Mouse (Mus musculus): ENCODE results near the gene Gsc2. TPM values are rescaled to one million over a fixed set of nuclear protein-coding genes. Genes with fewer than 3 reads are reported as not detected.

Gene Gsc2
- polyA plus RNA-seq, 1 experiment from 2014 or later, result not detected

DNA sequence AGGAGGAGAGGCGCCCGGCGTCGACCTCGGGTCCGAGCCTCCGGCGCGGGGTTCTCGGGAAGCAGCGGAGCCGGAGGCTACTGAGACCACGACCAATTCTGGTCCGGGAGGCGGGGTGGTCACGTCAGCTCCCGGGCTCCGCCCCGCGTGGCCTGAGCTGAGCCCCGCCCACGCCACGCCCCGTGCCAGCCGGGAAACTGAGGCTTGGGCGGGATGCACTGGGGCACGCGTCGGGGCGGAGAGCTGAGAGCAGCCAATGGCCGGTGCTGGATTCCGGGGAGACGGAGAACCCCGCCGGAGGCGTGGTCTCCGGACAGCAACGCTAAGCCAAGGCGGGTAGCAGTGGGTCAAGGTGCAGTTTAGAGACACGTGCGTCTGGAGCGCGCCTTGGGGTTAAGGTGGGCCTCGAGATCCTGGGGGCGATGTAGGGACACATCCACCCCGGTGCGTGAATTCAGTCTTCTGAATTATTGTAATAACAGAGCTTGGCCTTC lies 13.3 kb upstream of the Gsc2 start, which contains the start of gene Slc25a1:
TSS of gene Slc25a1 (minus strand) at position 133 of the 494 bp plus-strand sequence.
- peak within 1 kb of the TSS; percentile 76 for H3K9ac ChIP-seq (ENCODE audit: low read depth, low read length)

DNA sequence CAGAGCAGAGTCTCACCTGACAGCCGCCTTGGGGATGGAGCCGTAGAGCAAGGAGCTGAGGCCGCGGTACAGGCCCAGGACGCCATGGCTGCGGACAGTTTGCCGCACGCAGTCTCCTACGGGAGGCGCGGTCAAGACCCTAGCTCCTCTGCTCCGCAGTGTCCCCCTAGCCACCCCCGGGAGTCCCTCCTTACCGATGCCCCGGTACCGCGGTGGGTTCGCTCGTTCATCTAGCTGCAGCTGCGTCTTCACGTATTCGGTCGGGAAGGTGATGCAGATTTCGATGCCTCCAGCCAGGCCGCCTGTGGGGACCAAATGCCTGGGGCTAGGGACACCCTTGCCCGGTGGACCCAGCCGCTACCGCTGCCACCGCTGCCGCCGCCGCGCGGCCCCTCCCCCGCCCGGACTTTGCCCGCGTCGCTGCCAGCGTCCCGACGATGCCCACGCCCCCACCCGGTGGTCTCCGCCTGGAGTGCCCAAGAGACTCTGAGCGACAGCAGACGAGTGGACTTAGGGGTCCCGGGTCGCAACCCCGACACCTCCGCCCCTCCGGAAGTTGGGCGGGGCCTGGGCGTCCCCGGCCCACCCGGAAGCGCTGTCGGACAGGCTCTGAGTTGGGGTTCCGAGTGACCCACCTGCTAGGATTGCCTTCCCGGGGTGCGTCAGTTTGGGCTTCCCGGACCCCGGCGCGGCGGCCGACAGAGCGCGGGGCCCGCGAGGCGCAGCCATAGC lies 12.7 kb upstream of the Gsc2 start:
- Histone ChIP-seq H3K9ac (ENCODE audit: low read depth, low read length) (peak overlapping the region; percentile 76), H3K27me3 (replicated peaks; ENCODE audit: control insufficient read depth, insufficient read depth, low read length) (peaks cover 3% of the 10 kb centered on the region; the same call in 1 of the 2 replicates), H3K27ac (ENCODE audit: low read depth, low read length) (peak overlapping the region; percentile 98), H3K4me1 (replicated peaks; ENCODE audit: control insufficient read depth, insufficient read depth, low read length) (0 out of 2 replicates have a peak, but pooled peaks cover 4% of the 10 kb centered on the region), H3K9me3 (ENCODE audit: control insufficient read depth) (no peaks in the 10 kb centered on the region), H3K36me3 (ENCODE audit: control insufficient read depth, insufficient read depth) (peaks cover 17% of the 10 kb centered on the region; the same call in 1 of the 2 replicates), H3K4me3 (ENCODE audit: low read depth, low read length) (peak overlapping the region; percentile 86), H3K4me2 (replicated peaks; ENCODE audit: low read depth) (peak overlapping the region; percentile 97)
- no peak for TF ChIP-seq CTCF (IDR thresholded peaks at IDR 0.05; ENCODE audit: low read depth)
- WGBS, result under 1% methylated on average over 72 of the region's 72 CpGs
- peak; percentile 12 for ATAC-seq

More for the DNA sequence above, 13.3 kb upstream of the Gsc2 start, which contains the start of gene Slc25a1:
- under 1% methylated on average over 47 of the region's 47 CpGs for WGBS
- no peaks in the 10 kb centered on the region for H3K9me3 ChIP-seq (ENCODE audit: control insufficient read depth)
- H3K27ac ChIP-seq (ENCODE audit: low read depth, low read length), result peak within 1 kb of the TSS; percentile 98
- H3K4me3 ChIP-seq (ENCODE audit: low read depth, low read length), result peak within 1 kb of the TSS; percentile 86
- TF ChIP-seq CTCF (IDR thresholded peaks at IDR 0.05; ENCODE audit: low read depth), result no peak
- peak; percentile 86 for ATAC-seq
- peaks cover 17% of the 10 kb centered on the region; the same call in 1 of the 2 replicates for H3K36me3 ChIP-seq (ENCODE audit: control insufficient read depth, insufficient read depth)
- H3K4me1 ChIP-seq (replicated peaks; ENCODE audit: control insufficient read depth, insufficient read depth, low read length), result 0 out of 2 replicates have a peak, but pooled peaks cover 4% of the 10 kb centered on the region
- H3K27me3 ChIP-seq (replicated peaks; ENCODE audit: control insufficient read depth, insufficient read depth, low read length), result peaks cover 3% of the 10 kb centered on the region; the same call in 1 of the 2 replicates
- peak within 1 kb of the TSS; percentile 97 for H3K4me2 ChIP-seq (replicated peaks; ENCODE audit: low read depth)

DNA sequence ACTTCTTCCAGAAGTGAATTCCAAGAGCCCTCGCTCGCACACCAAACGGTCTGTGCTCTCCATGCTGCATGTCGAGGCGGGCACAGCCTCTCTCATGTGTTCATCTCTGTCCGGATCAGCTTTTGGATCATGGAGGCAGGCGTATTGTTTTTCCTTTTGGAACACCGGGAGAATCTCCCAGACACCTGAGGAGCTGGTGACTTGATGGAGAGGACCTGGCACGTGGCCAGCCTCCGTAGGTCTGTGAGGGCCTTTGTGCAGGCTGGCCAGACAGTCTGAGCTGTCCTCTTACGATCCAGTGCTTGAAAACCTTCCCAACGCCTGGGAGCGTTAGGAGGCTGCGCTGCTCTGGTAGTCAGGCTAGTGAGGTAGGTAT lies 7.3 kb upstream of the Gsc2 start:
- H3K27me3 ChIP-seq (replicated peaks; ENCODE audit: control insufficient read depth, insufficient read depth, low read length), result peaks cover 12% of the 10 kb centered on the region
- WGBS, result under 1% methylated on average over 14 of the region's 14 CpGs
- peaks cover 11% of the 10 kb centered on the region for H3K4me1 ChIP-seq (replicated peaks; ENCODE audit: control insufficient read depth, insufficient read depth, low read length)
- H3K4me2 ChIP-seq (replicated peaks; ENCODE audit: low read depth), result peak overlapping the region; percentile 75
- peak overlapping the region; percentile 63 for H3K4me3 ChIP-seq (ENCODE audit: low read depth, low read length)
- H3K27ac ChIP-seq (ENCODE audit: low read depth, low read length), result peak overlapping the region; percentile 80
- TF ChIP-seq CTCF (IDR thresholded peaks at IDR 0.05; ENCODE audit: low read depth), result no peak
- peak overlapping the region; percentile 74 for H3K9ac ChIP-seq (ENCODE audit: low read depth, low read length)
- no peaks in the 10 kb centered on the region for H3K9me3 ChIP-seq (ENCODE audit: control insufficient read depth)
- peak; percentile 13 for ATAC-seq
- peaks cover 17% of the 10 kb centered on the region; the same call in 1 of the 2 replicates for H3K36me3 ChIP-seq (ENCODE audit: control insufficient read depth, insufficient read depth)

DNA sequence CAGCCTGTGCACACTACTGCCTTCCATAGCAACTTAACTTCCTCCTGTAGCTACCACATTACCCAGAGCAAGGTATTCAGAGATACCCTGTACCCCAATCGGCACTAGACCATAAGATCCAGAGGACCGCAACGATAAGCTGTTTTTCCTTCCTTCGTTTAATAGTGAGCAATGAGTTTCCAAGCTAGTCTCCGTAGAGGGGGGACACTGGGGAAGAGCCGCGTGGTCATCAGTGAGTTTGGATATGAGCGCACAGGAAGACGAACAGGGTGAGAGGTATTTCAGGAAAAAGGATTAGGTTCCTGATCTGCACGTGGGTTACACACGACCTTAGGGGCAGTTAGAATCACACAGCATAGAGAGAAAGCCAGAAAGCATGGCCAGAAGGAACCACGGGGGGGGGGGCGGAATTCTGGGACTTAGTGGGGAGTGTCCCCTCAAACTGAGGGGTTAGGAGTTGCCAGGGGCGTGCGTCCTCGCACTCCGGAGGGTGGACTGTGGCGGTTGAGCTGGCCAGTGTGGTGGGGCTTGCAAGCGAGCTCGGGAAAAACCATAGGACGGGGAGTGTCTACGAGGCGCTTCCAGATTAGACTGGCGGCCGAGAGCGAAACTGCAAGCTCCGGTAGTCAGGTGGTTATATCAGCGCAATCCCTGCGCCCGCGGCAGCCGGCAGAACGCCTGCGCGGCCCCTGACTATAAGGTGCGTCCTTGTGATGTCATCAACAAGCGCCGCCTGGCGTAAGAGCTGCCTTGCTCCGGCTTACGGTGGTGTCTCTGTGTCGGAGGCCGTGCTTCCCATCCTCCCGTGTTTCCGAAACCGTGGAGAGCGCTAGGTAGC lies 6.7 kb upstream of the Gsc2 start:
- Histone ChIP-seq H3K9me3 (ENCODE audit: control insufficient read depth) (no peaks in the 10 kb centered on the region), H3K4me2 (replicated peaks; ENCODE audit: low read depth) (peak overlapping the region; percentile 75), H3K4me1 (replicated peaks; ENCODE audit: control insufficient read depth, insufficient read depth, low read length) (peaks cover 7% of the 10 kb centered on the region), H3K27ac (ENCODE audit: low read depth, low read length) (peak overlapping the region; percentile 80), H3K4me3 (ENCODE audit: low read depth, low read length) (peak overlapping the region; percentile 63), H3K9ac (ENCODE audit: low read depth, low read length) (peak overlapping the region; percentile 74), H3K27me3 (replicated peaks; ENCODE audit: control insufficient read depth, insufficient read depth, low read length) (peaks cover 18% of the 10 kb centered on the region), H3K36me3 (ENCODE audit: control insufficient read depth, insufficient read depth) (peaks cover 16% of the 10 kb centered on the region; the same call in 1 of the 2 replicates)
- peak; percentile 73 for TF ChIP-seq CTCF (IDR thresholded peaks at IDR 0.05; ENCODE audit: low read depth)
- WGBS, result 1% methylated on average over 46 of the region's 47 CpGs
- peak; percentile 91 for ATAC-seq

DNA sequence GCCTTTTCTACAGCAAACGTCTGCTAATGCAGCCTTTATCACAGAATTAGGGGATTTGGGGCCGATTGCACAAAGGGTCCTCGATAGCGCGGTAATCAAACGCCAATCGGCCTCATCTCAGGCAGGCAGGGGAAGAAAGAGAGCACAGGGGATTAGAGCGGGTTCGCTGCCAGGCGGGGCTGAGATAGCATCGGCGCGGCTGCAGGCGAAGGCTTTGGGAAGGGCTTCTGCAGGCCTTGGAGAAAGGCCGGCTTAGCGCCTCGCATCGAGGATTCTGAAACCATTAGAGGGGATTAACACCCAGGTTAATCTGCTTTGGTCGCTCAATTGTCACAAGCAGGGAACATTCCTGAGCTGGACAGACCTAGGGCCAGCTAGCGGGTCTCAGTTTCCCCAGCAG lies 5.7 kb upstream of the Gsc2 start:
- Histone ChIP-seq H3K9ac (ENCODE audit: low read depth, low read length) (no peak overlapping the region), H3K4me3 (ENCODE audit: low read depth, low read length) (no peak overlapping the region), H3K4me2 (replicated peaks; ENCODE audit: low read depth) (peak overlapping the region; percentile 75; the same call in 1 of the 2 replicates), H3K9me3 (ENCODE audit: control insufficient read depth) (no peaks in the 10 kb centered on the region), H3K27me3 (replicated peaks; ENCODE audit: control insufficient read depth, insufficient read depth, low read length) (peaks cover 28% of the 10 kb centered on the region), H3K36me3 (ENCODE audit: control insufficient read depth, insufficient read depth) (peaks cover 8% of the 10 kb centered on the region; the same call in 1 of the 2 replicates), H3K4me1 (replicated peaks; ENCODE audit: control insufficient read depth, insufficient read depth, low read length) (peaks cover 7% of the 10 kb centered on the region), H3K27ac (ENCODE audit: low read depth, low read length) (no peak overlapping the region)
- WGBS, result 23% methylated on average over 20 of the region's 20 CpGs
- no peak for TF ChIP-seq CTCF (IDR thresholded peaks at IDR 0.05; ENCODE audit: low read depth)
- no peak for ATAC-seq

Data from intestine, postnatal 0 days (tissue).